Mouse (Mus musculus) ES-Bruce4 (cell line): Measurements from ENCODE around the gene Trim2. TPM values are rescaled to one million over a fixed set of nuclear protein-coding genes. Genes with fewer than 3 reads are reported as not detected.

Experiments used
- H3K27ac ChIP-seq: 2 replicates; pipeline ENCODE4 v1.5.1; 2012; ENCODE audit warnings: low read length, inconsistent platforms; ENCODE audit not compliant: insufficient read depth
- H3K27me3 ChIP-seq: 2 replicates; pipeline ENCODE4 v1.6.1; 2012; ENCODE audit warnings: mild to moderate bottlenecking, low read length, inconsistent platforms; ENCODE audit not compliant: control insufficient read depth, poor library complexity, insufficient read depth, severe bottlenecking
- H3K36me3 ChIP-seq: 2 replicates; pipeline ENCODE4 v1.6.1; 2012; ENCODE audit warnings: inconsistent platforms, mild to moderate bottlenecking, low read length, moderate library complexity; ENCODE audit not compliant: control insufficient read depth, poor library complexity, insufficient read depth, severe bottlenecking
- H3K4me1 ChIP-seq: one replicate; pipeline ENCODE4 v1.8.1; 2011; ENCODE audit warnings: low read length; ENCODE audit not compliant: control insufficient read depth, insufficient read depth
- H3K4me3 ChIP-seq: 2 replicates; pipeline ENCODE4 v1.5.1; 2011; ENCODE audit warnings: low read depth, mild to moderate bottlenecking, low read length
- H3K9ac ChIP-seq: 2 replicates; pipeline ENCODE4 v1.6.1; 2012; ENCODE audit warnings: low read depth, mild to moderate bottlenecking, inconsistent platforms; ENCODE audit not compliant: poor library complexity, severe bottlenecking
- H3K9me3 ChIP-seq: replicated peaks from 2 replicates; pipeline ENCODE4 v1.6.1; 2012; ENCODE audit warnings: mild to moderate bottlenecking, low read length, inconsistent platforms; ENCODE audit not compliant: control insufficient read depth, poor library complexity, insufficient read depth, severe bottlenecking
- CTCF ChIP-seq: IDR thresholded peaks from one replicate; pipeline ENCODE4 v1.8.1; 2011; ENCODE audit warnings: low read depth, low read length
- EP300 ChIP-seq: IDR thresholded peaks from 2 replicates; pipeline ENCODE4 v1.6.1; 2011; ENCODE audit warnings: low read depth, low read length; ENCODE audit not compliant: insufficient read depth
- POLR2A ChIP-seq: IDR thresholded peaks from one replicate; pipeline ENCODE4 v1.8.1; 2011; ENCODE audit warnings: low read length; ENCODE audit not compliant: insufficient read depth
- polyA plus RNA-seq: library from polyadenylated mRNA; stranded (reverse); fragments of >200 nt; gene quantifications from 2 replicates; pipeline ENCODE4 v1.2.4, GENCODE M21; 2011; ENCODE audit warnings: low read depth; ENCODE audit not compliant: missing spikeins, insufficient read depth, insufficient read length

The Trim2 gene
- polyA plus RNA-seq, 1 experiment, result 12.8 TPM

DNA sequence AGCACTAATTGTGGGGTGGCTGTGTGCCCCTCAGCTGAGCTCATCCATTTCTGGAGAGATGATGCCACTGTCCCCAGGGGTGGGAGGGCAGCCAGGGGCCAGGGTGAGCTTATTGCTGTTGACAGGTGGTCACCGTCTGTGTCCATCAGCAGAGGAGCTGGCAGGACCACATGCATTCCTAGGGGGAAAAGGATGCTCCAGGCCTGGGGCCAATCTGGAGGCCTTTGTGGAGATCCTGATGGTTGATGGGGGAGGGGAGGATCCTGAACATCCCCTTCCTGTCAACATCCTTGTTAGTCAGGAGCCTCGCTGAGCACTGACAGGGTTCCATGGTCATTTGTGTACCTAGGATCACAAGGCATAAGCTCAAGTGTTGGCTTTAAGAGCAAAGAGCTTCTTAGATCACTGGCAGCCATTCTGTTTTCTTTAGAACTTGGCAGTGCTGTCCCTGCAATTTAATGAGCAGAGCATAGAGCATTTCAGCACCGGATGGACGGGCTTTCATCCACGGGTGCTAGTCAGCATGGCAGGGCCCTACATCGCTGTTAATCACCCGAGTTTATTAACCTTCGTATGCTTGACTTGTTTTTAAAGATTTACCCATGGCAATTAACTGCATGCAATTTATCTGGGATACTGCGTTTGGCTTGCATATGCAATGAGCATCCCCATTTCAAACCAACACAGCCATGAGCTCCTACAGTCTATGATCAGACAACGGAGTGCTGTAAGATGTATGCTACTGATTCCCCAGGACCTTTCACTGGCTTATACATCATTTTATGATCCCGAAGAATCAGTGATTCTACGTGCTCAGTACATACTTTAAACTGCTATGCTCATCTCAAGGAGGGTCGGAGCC is 105.9 kb downstream of the Trim2 start:
- TF ChIP-seq EP300, result no peak
- no peak for TF ChIP-seq POLR2A
- no peak for TF ChIP-seq CTCF
- Histone ChIP-seq H3K36me3 (no peaks in the 10 kb centered on the region), H3K4me3 (no peak overlapping the region), H3K4me1 (peaks cover 4% of the 10 kb centered on the region), H3K27me3 (no peaks in the 10 kb centered on the region), H3K27ac (no peak overlapping the region), H3K9me3 (no peaks in the 10 kb centered on the region), H3K9ac (no peak overlapping the region)

DNA sequence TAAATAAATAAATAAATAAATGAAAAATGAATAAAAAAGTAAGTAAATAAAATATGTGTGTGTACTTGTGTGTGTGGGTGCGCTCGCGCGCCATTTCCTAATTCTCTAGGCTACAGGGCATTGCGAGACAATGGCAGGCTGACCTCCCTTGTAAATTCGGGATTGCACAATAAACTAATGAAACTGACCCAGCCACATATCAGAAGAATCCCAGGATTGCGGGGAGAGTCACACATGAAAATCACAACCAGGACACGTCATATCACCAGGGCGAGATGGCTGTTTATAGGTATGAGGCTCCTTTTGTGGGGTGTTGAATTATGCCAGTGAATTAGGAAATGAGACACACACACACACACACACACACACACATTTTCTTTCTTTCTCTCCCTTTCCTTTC is 107.2 kb downstream of the Trim2 start:
- peaks cover 5% of the 10 kb centered on the region for H3K4me1 ChIP-seq
- no peak overlapping the region for H3K9ac ChIP-seq
- no peaks in the 10 kb centered on the region for H3K9me3 ChIP-seq
- TF ChIP-seq EP300, result no peak
- H3K36me3 ChIP-seq, result no peaks in the 10 kb centered on the region
- H3K4me3 ChIP-seq, result no peak overlapping the region
- H3K27ac ChIP-seq, result no peak overlapping the region
- H3K27me3 ChIP-seq, result no peaks in the 10 kb centered on the region

DNA sequence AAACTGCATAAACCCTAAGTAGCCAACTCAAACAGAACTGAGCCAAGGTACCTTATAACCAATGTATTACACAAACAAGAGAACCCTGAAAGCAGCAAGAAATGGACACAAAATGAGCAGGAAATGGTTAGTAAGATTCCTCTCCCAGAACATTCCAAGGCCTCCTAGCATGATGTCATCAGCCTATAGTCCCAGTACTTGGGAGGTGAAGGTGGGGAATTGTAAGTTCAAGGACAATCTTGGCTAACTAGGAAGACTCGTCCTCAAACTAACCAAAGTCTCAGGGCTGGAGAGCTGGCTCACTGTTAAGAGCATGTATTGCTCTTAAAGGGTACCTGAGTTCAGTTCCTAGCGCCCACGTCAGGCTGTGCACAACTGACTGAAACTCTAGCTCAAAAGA is 108.4 kb downstream of the Trim2 start:
- no peak overlapping the region for H3K9ac ChIP-seq
- H3K27me3 ChIP-seq, result no peaks in the 10 kb centered on the region
- peaks cover 5% of the 10 kb centered on the region for H3K4me1 ChIP-seq
- H3K36me3 ChIP-seq, result no peaks in the 10 kb centered on the region
- no peak overlapping the region for H3K4me3 ChIP-seq
- no peaks in the 10 kb centered on the region for H3K9me3 ChIP-seq
- no peak overlapping the region for H3K27ac ChIP-seq
- TF ChIP-seq POLR2A (no peak), EP300 (no peak), CTCF (no peak)

DNA sequence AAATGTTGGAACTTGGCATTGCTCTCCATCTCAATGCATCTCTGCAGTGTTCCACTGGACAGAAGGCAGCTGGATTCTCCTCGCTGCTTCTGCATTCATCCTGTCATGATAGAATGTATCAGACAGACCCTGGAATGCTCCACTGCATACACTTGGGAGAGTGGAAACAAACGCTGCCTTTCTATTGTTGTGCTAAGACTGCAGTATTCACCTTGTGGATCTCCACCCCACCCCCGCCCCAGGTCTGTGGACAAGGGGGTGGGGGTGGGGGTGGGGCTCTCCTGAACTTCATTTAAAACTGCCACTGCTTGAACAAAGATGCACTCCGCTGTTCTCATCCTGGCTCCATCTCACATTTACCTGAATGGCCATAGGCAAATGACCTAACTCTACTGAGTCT is 112.8 kb downstream of the Trim2 start:
- Histone ChIP-seq H3K27ac (peak overlapping the region; percentile 91), H3K36me3 (no peaks in the 10 kb centered on the region), H3K27me3 (no peaks in the 10 kb centered on the region), H3K9me3 (no peaks in the 10 kb centered on the region), H3K4me3 (no peak overlapping the region), H3K4me1 (peaks cover 1% of the 10 kb centered on the region), H3K9ac (no peak overlapping the region)
- peak; percentile 92 for TF ChIP-seq EP300
- no peak for TF ChIP-seq POLR2A

DNA sequence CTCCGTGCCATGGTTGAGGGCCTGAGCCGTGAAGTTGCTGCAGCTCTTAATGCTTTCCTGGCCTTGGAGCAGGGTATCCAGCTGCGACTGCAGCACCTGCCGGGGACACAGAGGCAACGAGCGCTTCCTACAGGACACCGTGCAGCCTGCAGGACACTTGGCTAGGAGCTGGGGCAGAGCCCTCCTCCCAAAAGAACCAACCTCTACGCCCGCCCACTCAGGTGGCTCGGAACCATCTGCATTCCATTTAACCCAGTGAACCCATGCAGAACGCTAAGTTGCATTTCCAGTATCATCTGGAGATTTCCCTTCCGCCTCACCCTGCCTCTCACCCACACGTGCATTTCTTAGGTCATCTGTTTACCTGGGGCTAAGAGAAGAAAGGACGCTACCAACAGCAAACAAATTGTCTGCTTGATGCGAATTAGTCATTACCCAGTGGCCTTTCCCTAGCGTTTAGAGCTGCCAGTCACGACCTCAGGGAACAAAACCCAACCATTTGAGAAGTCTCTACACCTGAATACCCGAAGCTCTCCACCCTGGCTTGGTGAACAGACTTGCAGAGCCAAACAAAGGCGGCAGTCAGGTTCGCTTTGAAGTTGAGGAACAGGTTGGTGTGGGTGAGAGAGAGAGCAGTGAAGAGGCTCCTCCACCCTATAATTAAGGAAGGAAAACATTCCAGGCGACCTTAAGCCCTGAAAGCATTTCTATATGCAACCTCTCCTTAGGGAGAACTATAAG is 115.4 kb downstream of the Trim2 start:
- Histone ChIP-seq H3K9ac (peak overlapping the region; percentile 35; the same call in 1 of the 2 replicates), H3K27me3 (no peaks in the 10 kb centered on the region), H3K4me3 (peak overlapping the region; percentile 69), H3K36me3 (no peaks in the 10 kb centered on the region), H3K4me1 (peaks cover 1% of the 10 kb centered on the region), H3K9me3 (no peaks in the 10 kb centered on the region), H3K27ac (peak overlapping the region; percentile 52)
- peak; percentile 83 for TF ChIP-seq EP300
- TF ChIP-seq CTCF, result peak; percentile 27
- TF ChIP-seq POLR2A, result no peak

DNA sequence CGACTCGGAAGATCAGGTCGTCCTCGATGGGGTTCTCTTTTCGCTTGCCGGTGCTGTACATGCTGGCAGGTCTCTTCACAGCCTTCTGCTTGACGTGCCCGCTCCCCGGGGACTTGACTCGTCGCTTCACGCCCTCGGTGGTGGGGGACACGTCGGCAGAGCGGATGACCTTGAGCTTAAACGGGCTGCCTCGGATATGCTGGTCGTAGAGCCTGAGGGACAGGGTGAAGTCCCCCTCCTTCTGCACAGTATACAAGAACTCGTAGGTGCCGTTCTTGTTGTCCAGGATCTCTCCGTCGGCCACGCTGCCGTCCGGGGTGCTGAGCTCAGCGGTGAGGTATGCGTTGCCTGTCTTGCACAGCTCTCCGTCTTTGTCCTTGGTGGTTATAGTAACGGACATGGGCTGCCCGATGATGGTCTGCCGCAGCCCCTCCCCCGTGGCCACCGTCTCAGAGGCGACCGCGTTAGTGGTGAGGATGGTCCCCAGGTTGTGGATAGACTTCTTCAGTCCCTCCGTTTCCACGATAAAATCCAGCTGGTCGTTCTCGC is 116.1 kb downstream of the Trim2 start:
- TF ChIP-seq POLR2A, result no peak
- TF ChIP-seq EP300, result 0 out of 2 replicates have a peak, but pooled peaks have one; percentile 8
- peak overlapping the region; percentile 35 for H3K9ac ChIP-seq
- H3K36me3 ChIP-seq, result no peaks in the 10 kb centered on the region
- H3K4me1 ChIP-seq, result peaks cover 1% of the 10 kb centered on the region
- H3K4me3 ChIP-seq, result peak overlapping the region; percentile 69
- peak overlapping the region; percentile 52 for H3K27ac ChIP-seq
- no peaks in the 10 kb centered on the region for H3K9me3 ChIP-seq
- no peaks in the 10 kb centered on the region for H3K27me3 ChIP-seq
